Mouse (Mus musculus): ENCODE data around the gene Olfr492.

Gene Olfr492

GRCm38 (mm10) chr7:108323574-108323973 is at the start of gene Olfr492:
Gene Olfr492 (minus strand): TSS chr7:108323674.
- DNase-seq (ENCODE audit: low spot score) = no peak

GRCm38 (mm10) chr7:108365035-108365434 is 41.6 kb upstream of the Olfr492 start, which contains the start of gene Olfr494:
Gene Olfr494 (plus strand): TSS chr7:108365335.
- DNase-seq (ENCODE audit: low spot score) = no peak

- no peak for DNase-seq (ENCODE audit: low spot score)
Observed at GRCm38 (mm10) chr7:108346879-108347278, 23.4 kb upstream of the Olfr492 start, which contains the start of gene Olfr493. Gene Olfr493 (minus strand): TSS chr7:108346979.

- no peak for DNase-seq (ENCODE audit: low spot score)
Observed at GRCm38 (mm10) chr7:108313151-108313550, 10.3 kb downstream of the Olfr492 start, which contains the start of gene Olfr491. Gene Olfr491 (plus strand): TSS chr7:108313451.

GRCm38 (mm10) chr7:108288834-108289233 is 34.6 kb downstream of the Olfr492 start, which contains the start of gene Olfr490:
Gene Olfr490 (minus strand): TSS chr7:108288934.
- DNase-seq (ENCODE audit: low spot score) = no peak
